Mouse (Mus musculus) urinary bladder, adult 2 months (tissue): ENCODE data around the gene Ndufv2. TPM values are rescaled to one million over a fixed set of nuclear protein-coding genes. Genes with fewer than 3 reads are reported as not detected.
"Not testable (repeated sequence)": the region's sequence is repeated elsewhere in the genome, so short reads cannot be mapped to it uniquely, and the experiment has no call there.

ENCODE experiments used
- DNase-seq: peaks from one replicate; pipeline ENCODE4 v3.0.0; 2022; ENCODE audit warnings: low spot score
- polyA plus RNA-seq: library from polyadenylated mRNA; depleted of rRNA; stranded (reverse); fragments of >200 nt; gene quantifications from 2 replicates; pipeline ENCODE4 v1.2.3, GENCODE M21; 2012

Gene Ndufv2
- polyA plus RNA-seq, 1 experiment, result 137 TPM

DNA sequence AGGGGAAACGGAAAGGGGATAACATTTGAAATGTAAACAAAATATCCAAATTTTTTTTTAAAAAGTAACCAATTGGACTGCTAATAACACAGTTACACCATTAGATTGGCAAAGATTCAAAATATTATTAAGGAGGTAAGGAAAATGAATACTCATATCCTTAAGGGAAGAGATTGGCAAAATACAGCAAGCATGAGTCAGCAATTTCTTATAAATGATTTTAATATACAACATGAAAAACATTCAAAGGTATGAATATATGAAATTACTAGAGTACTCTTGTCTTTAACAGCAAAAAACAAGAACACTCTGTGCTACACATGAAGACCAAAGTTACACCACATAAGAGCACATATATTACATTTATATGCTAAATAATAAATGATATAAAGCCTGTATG is 16.3 kb downstream of the Ndufv2 start:
- DNase-seq, result no peak

DNA sequence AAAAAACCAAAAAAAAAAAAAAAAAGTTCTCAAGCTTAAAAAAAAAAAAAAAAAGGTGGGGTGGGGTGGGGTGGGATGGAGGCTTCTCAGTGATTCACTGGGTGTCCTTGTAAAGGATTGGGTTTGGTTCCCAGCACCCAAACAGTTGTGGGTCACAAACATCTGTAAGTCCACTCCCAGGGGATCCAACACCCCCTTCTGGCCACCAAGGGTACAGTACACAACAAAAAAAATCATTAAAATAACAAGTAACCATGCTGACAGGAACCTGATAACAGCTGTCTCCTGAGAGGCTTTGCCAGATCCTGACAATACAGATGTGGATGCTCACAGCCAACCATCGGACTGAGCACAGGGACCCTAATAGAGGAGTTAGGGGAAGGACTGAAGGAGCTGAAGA is 16.9 kb downstream of the Ndufv2 start:
- no peak for DNase-seq

DNA sequence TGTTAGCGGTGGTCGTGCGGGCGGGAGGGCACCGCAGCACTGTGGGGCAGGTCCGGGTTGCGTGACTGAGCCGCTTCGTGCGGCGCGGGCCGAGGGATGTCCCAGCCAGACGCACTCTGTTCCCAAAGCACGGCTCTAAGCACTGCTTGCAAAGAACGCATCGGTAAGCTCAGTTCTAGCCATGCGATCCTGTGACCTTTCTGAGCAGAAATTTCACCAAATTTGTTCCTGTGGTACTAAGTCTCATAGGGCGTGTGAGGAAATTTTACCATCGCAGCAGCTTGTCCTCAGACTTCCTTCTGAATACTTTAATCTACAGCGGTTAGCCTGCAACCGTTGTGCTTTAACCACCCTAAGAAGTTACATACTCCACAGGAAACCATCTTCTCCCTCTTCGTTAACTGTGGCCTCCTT is 23.9 kb downstream of the Ndufv2 start:
- DNase-seq, result no peak

DNA sequence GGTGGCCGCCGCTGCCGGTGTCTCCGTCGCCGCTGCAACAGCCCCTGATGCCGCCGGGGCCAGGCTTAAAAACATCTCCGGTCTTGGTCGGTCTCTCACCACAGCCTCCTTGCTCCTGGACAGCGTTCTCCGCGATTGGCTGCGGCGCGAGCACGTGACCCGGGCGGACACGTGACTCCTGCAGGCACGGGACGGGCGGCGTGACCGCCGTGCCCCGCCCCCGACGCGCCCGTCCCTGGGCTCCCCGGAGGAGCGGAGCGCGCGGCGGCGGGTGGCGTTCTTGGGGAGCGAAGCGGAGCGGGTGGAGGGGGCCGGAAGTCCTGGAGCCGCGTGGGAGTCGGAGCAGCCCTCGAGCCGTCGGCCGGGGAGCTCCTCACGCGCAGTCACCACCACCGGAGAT is 24.4 kb downstream of the Ndufv2 start, which contains the start of gene Ankrd12:
TSS of gene Ankrd12 (minus strand) at position 156 of the 400 bp plus-strand sequence.
- peak; percentile 99 for DNase-seq

DNA sequence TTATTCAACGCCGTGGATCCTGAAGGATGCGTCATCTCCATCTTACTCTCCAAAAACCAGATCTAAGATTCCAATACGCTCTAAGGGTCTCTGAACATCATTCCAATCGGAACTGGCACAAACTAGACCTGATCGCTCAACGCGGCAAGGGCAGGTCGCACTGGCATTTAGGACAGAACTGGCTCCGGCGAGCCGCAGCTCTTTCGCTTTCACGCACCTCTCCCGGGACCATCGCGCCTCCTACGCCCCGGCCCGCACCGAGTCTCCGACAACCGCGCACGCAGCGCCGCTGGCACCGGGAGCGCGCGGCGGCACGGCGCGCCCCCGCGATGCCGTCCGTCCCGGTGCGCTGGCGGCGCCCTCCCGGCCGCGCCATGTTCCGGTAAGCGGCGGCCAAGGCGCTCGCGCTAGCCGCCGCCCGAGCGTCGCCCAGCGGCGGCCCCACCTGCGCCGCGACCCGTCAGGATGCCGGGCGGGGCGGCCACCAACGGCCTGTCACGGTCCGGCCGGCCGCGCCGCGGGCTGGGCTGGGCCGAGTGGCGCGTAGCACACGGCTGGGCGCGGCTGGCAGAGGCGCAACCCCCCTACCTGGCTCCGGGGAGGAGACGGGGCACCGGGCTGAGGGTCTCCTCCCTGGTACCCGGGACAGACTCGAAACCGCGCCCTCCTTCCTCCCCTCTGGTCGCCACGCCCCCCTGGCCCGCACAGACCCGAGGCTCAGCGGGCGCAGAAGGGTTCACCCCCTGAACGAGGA is 25.0 kb downstream of the Ndufv2 start:
- DNase-seq, result no peak

DNA sequence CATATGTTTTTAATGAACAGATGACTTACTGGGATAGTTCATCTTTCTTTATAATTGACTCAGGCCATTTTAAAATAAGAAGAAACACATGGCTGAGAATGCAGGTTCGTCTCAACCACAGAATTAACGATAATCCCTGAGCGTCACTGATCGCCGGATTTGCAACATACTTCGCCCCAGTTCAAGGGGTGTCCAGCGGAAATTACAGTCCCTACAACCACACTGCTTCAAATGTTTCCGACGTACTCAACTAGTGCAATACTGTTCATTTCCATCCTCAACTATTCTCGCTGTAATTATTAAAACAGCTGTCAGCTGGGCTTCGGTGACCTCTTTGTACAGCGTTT is 25.6 kb downstream of the Ndufv2 start:
- no peak for DNase-seq

DNA sequence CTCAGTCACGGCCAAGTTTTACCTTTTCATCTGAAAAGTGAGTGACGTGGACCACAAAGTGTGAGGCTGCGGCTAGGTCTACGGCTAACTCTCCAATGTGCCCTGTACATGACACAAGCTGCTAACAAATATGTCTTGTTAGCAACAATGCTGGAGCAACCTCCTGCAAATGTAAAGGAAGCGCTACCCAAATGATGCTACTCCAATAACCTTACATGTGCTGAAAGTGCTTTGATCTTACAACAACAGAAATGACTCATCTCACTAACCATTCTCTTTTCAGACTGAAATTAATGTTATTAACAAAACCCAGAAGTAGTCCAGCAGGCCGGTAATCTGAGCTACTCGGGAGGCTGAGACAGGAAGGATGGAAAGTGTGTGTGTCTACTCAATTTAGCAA is 27.4 kb downstream of the Ndufv2 start:
- DNase-seq, result no peak

DNA sequence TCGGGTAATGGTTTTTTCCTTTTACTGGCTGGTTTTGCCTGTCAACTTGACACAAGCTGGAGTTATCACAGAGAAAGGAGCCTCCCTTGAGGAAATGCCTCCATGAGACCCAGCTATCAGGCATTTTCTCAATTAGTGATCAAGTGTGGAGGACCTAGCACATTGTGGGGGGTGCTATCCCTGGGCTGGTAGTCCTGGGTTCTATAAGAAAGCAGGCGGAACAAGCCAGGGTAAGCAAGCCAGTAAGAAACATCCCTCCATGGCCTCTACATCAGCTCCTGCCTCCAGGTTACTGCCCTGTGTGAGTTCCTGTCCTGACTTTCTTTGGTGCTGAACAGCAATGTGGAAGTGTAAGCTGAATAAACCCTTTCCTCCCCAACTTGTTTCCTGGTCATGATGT is 32.3 kb downstream of the Ndufv2 start:
- not testable (repeated sequence) for DNase-seq

DNA sequence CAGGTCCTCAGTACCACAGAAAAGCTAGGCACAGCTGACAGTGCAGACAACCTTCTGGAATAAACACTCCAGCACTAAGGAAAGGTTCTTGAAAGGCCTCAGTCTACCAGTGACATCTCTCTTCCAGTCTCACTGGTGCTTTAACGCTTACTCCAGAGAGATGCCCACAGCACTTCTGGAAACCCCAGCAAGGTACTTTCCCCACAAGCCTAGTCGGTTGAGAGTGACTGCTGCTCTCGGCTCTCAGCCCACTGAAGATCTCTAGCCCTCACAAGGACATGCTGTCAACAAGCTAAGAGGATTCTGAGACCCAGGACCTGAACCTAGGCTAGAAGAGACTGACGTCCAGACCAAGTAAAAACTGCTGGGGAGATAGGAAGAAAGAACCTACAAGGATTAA is 36.2 kb downstream of the Ndufv2 start:
- DNase-seq, result no peak

DNA sequence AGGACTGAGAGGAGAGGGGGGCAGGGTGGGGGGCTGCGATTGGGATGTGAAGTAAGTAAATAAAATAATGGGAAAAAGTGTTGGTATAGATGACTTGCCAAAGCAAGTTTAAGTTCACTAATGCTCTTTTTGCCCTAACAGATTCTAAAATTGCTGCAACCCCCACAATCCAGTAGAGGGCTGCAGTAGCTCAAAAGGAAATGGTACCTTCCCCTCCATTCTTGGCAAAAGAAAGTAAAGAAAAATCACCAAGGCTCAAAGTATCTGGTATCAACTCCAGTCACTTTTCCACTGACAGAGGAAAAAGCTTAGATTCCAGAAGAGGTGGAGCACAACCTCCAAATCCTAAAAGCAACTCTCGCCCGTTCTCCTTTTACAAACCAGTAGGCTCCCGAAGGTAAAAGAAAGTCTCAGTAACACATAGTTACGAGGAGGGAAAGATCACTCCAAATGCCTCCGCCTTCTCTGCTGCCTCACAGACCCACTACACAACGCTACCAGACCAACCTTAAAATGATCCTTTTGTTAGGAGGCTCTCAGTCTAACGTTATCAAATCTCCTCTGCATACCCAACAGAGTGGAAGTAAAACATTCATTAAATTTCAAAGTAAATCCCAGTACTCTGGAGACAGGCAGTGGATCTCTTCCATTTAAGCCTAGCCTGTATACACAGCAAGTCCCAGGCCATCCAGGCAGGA is 40.0 kb downstream of the Ndufv2 start:
- no peak for DNase-seq

DNA sequence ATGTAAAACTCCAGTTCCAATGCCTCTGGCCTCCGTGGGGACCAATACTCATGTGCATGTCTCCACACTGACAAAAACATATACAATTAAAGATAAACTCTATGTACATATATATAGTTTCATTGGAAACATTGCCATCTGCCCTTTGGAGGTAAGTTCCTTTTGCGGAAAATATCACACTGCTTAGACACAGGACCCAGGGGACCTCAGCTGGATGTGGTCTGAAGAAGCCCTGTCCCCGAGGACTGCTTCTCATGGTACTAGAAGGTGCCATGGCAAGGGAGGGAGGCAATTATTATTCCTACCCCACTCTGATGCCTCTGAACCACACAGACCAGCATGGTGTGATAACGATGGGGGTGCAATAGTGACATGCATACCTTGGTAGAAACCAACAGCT is 43.2 kb downstream of the Ndufv2 start:
- DNase-seq, result no peak

DNA sequence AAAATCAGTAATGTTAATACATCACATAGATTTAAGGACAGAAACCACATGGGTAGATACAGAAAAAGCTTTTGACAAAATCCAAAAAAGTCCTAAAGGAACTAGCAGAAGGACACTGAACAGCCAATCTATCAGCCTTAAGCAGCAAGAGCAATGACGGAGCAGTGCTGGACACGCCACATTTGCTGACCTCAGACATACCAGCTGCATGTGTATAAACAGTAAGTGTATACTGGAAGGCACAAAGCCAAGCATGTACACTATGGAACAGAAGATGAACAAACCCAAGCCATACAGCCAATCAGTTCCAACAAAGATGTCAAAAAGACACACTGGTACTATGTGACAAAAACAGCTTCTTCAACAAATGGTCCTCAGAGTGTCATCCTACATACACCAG is 44.2 kb downstream of the Ndufv2 start:
- DNase-seq, result no peak

DNA sequence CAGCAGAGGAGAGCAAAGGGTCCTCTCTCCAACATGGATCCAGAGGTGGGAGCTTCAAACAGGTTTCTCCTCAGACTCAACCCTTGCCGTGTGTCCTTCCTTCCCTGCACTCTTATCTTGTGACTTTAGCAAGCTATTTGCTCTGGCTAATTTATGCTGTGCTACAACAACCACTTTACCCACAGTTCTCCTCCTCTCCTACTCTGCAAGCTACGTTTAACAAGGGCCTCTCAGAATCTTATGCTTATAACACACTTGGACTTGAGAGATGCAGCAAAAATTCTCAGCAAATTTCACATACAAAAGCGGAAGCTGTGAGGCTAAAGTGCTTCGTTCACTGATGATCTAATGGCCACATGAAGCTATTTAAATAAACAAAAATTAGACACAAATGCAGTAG is 48.0 kb downstream of the Ndufv2 start:
- no peak for DNase-seq

DNA sequence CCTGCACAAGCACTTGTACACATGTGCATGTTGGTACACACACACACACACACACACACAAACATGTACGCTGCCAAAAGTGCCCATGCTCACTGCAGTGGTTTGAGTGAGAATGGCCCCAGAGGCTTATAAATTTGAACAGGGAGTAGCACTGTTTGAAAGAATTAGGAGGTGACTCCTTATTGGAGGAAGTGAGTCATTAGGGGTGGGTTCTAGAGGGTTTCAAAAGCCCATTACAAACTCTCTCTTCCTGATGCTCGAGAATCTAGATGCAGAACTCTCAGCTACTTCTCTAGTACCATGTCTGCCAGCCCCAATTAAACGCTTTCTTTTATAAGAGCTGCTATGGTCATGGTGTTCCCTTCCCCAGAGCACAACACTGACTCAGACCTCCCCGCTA is 52.6 kb downstream of the Ndufv2 start:
- no peak for DNase-seq

DNA sequence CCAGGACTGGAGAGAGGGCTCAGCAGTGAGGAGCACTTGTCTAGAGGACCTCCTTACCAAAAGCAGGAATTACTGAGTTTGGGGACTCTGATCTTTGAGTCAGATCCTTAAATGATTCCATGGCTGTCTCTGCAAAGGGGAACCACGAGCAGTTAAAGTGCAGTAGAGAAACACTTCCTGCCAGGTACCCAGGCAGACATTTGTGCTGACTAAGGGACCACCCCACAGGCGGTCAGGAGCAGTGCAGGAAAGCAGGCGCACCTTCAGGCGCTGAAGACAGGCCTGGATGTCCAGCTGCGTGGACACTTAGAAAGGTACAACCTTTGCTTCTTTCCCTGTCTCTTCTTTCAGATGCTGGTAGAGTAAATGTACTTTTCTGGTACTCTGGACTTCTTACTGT is 53.2 kb downstream of the Ndufv2 start:
- no peak for DNase-seq

DNA sequence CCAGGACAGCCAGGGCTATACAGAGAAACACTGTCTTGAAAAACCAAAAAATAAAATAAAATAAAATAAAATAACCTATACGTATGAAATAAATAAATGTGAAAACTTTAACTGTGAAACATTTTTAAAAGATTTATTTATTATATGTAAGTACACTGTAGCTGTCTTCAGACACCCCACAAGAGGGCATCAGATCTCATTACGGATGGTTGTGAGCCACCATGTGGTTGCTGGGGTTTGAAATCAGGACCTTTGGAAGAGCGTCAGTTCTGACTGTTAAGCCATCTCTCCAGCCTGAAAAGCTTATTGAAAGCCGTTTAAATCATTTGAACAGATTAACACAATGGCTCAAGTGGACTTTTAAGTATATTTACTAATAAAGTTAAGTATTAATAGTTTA is 57.7 kb downstream of the Ndufv2 start:
- not testable (repeated sequence) for DNase-seq

DNA sequence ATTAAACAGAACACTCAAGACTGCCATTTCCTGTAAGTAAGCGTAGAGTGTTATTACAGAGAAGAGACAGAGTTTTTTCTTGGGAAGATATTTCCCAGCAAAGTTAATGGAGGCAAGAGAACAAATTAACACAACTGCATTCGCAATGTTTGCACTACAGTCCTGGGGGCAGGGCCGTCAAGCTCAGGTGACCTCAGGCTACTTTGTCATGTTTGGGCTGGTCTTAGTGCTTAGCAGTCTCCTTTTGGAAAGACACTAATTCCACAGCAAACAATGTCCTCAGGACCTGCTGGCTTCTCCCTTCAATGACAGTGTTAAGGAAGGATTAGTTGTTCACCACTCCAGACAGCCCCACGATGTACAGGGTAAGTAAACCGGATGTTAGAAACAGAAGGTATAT is 60.3 kb downstream of the Ndufv2 start:
- no peak for DNase-seq

DNA sequence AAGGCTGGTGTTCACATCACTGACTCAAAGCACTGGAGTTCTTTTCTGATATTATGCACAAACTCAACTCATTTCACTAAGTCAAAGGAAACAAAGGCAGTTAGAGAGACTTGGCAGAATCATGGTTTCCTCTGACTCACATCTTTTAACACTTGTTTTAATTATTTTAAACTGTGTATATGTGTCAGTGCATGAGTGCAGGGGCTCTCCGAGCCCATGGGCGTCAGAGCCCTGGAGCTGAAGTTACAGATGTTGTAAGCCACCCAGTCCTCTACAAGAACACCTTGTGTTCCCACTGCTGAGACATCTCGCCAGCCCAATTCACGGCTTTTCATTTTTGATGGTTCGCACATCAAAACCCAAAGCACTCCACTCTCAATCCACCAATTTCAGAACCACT is 68.1 kb downstream of the Ndufv2 start:
- no peak for DNase-seq

DNA sequence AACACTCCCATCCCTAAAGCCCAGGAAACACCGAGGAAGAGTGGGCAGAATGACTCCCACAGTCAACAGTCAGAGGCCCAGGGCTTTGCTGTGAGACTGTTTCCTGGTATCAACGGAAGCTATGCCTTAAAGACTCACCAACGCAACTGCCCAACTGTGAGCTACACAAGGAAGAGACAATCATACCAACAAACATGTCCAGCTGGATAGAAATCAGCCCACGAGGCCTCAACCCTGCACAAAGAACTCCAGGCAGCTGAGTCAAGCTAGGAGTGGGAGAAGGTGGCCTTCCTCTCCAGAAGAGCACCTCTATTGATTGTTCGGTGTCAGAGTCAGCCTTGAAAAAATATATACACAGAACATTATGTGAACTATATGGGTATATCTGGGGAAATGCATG is 69.4 kb downstream of the Ndufv2 start:
- no peak for DNase-seq
